Mouse (Mus musculus): ENCODE results near the gene Bcar1.

The Bcar1 gene

DNA sequence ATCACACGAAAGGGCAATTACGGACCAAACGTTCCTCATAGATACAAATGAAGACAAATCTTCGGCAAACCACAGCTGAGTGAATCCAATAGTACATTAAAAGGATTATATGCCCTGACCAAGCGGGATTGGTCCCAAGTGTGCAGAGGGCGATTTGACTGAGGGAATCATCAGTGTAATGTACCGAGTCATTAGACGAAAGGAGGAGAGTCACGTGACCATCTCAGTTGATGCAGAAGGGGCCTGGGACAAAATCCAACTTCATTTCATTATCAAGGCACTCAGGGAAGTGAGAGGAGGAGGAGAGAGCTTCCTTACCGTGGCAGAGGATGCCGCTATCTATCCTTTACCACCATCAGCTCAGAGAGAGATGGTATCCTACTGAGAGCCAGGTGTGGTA is 62.5 kb downstream of the Bcar1 start:
- DNase-seq (ENCODE audit: low spot score in 2 of 2): no peak

DNA sequence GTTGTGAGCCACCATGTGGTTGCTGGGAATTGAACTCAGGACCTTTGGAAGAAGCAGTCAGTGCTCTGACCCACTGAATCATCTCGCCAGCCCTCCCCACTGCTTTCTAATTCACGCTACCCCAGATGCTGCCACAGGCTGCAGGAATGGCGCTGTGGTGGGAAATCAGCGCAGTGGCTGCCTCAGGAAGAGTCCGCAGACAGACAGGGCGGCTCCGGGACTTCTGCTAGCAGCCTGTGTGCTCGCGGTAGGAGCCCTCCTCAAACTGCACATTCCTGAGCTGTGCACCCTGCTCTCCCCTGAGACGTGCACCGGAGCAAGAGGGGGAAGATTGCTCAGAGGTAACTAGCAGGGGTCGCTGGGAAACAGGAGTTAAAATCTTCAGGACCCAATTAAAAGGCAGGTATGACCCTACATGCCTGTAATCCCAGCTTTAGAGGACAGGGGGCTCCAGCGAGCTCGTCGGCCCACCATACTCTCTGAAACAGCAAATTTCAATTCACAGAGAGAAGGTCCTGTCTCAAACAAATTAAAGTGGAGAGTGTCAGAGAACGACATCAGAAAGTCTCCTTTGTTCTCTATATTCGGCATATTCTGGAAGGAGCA is 63.1 kb downstream of the Bcar1 start:
- no peak for DNase-seq (ENCODE audit: low spot score in 2 of 2)

DNA sequence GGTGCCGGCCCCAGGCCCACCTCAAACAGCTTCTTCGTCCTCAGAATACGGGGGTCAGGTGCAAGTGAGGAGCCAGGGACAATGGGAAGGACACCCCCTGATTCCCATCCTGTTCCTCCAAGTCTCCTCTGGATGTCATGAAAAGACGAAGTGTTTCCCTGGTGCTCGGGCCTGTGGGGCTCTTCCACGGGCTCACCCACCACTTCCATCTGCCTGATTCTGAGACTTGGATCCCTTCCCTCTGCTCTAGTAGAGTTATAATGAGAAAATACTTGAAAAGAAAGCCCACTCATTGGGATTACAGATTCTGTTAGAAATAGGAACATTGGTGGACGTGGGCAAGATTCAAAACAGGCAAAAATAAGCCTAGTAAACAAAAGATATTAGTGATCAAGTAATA is 64.8 kb downstream of the Bcar1 start:
- DNase-seq (ENCODE audit: low spot score in 2 of 2): no peak

DNA sequence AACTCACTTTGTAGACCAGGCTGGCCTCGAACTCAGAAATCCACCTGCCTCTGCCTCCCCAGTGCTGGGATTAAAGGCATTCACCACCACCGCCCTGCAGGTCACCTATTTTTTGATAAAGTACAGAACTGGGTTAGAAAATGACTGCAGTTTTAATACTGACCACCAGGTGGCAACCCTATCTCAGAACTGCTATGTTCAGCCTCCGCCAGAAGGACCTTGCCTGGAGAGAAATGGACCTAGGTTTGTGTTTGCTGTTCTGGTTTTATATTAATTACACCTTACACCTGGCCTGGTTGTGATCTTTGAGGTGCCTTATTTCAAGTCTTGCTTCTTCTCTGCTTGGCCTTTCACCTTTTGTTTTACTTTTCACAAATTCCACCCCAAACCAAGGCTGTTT is 65.5 kb downstream of the Bcar1 start:
- DNase-seq (ENCODE audit: low spot score in 2 of 2): peak; percentile 34 to 60

- peak; percentile 17 to 49 for DNase-seq (ENCODE audit: low spot score in 2 of 2)
These were observed 67.4 kb downstream of the Bcar1 start for GRCm38 (mm10) chr8:111676237-111676636.

DNA sequence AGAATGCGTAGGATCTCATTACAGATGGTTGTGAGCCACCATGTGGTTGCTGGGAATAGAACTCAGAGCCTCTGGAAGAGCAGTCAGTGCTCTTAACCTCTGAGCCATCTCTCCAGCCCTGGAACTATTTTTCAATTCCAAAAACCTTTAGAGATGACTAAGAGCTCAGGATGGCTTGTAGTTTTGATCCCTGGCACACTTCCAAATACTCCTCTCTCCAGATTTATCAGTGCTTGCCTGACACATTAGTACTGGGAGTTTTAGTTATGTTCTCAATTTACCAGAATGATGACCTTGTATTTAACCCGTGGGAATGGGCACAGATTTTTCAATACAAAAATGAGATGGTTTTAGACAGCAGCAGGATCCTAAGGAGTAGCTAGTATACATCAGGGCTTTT is 76.9 kb downstream of the Bcar1 start:
- no peak for DNase-seq (ENCODE audit: low spot score in 2 of 2)

GRCm38 (mm10) chr8:111662473-111662872 is 81.1 kb downstream of the Bcar1 start:
- peak; percentile 58 to 81 for DNase-seq (ENCODE audit: low spot score in 2 of 2)
